Mouse (Mus musculus): Measurements from ENCODE around the gene Dab2ip.

Gene Dab2ip

DNA sequence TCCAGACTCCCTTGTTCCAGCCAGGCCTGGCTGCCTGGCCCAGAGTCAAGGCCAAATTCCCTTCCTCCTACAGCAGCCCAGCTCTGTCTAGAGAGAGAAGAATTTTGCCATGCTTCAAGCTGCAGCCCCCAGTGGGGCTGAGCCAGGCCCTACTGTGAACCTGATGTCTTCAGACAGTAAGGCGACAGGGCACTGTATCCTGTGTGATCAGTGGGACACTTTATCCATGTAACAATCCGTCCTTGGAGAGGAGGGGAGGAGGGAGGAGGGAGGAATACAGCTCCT is 1.4 kb downstream of the Dab2ip start:
- DNase-seq: no peak

DNA sequence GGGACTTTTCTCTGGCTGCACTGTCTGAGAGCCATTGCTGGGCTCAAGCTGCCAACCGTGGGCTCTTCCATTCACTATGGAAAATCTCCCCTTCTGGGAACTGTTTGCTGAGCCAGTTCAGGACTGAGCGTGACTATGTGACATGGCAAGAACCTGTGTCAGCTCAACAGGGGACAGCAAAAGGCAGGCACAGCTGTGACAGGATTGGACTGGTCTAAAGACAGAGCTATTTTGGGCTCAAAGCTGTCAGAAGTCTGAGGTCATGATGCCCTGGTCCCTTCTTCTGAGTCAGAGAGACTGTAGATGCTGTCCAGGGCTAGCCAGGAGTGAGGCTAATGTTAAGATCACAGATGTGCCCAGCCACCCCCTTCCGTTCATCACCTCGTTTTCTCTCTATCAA is 5.7 kb downstream of the Dab2ip start:
- no peak for DNase-seq

DNA sequence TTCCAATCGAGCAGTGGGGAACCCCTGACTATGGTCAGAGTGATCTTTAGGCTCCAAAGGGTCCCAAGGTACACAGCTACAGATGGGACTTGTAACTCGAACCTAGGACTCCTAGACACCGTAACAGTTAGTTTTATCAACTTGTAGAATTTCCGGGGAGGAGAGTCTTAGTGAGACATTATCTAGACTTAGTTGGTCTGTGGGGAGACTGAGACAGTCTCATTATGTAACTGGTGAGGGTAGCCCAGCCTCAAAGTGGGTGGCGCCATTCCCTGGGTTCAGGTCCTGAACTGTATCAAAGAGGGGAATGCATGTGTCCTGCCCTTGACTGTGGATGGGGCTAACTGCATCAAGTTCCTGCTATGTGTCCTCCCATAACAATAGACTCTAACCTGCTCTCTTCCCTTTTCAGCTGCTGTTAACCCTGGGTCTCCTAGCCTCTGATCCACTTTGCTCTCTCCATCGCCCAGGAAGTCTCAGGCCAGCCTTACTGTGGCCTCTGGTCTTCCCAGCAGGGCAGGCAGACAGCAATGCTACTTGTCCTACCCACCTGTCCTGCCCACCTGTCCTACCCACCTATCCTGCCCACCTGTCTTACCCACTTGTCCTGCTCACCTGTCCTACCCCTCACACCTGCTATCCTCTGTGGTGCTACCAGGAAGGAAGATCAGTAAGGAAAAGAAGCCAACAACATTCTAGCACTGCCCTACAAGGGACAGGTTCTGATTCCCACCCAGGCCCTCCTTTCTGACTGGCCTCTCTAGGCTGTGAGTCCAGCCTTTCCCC is 7.2 kb downstream of the Dab2ip start:
- DNase-seq: no peak

DNA sequence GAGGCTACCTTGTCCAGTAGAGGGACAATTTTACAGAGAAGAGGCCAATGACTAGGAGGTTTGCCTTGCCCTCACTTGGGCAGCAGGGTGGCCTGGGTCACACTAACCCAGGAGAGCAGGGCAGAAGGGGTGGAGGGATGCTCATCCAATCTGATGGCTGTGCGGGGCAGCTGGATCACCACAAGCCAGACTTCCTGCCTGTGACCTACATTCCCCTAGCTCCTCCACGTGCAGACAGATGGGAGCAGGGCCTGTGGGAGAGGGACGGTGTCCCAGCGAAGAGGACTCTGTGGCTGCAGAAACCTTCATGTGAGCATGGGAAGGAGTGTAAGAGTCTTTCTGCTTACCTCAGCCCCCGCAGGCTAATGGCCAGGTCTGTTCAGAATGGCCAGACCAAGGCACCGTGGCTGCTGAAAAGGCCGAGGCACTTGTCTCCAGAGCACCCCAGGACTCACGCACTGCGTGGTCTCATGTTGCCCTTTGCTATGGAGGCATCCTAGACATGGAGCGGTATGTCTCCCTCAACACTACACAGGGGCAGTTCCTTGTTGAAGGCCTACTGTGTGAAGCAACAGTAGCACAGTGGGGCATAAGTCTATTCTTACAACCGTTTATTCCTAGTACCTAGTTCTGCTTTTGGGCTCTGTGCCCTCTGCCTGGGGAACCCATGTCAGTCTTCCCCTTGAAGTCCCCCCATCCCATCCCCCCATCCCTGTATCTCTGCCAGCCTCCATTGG is 9.1 kb downstream of the Dab2ip start:
- no peak for DNase-seq

DNA sequence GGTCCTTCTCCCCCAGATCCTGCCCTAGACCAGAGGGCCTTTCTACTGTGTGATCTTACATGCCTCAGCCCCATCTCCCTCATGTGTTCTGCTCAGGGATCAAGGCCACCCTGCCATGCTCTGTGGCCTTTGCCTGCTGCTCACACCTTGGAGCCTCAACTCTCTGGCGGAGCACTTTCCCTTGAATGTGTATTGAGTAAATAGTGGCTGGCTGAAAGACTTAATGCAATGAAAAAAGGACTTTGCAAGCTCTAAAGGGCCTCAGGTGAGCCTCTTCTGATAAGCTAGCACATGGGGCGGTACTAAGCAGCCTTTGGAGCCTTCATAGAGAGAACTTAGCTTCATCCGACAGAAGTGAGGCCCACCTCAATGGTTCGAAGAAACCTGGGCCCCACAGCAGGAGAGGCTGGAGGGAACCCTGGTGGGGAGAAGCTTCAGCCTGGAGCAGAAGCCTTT is 9.7 kb downstream of the Dab2ip start:
- DNase-seq: no peak

DNA sequence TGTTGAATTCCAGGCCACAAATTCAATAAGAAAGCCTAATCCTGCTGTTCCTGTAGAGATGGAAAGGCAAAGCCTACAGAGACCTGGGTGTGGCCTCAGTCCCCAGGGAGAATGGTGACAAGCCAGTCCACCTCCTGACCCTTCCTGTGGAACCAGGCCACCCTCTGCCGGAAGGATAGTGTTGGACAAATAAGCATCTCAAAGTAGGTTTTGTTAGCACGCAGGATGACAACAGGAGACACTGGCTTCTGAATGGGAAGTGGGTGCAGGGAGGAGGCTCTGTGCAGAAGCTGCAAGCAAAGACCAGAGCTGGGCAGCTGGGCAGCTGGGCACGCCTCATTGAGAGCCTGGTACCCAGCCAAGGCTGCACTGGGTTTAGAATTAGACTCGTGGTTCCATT is 12.7 kb downstream of the Dab2ip start:
- DNase-seq: no peak

DNA sequence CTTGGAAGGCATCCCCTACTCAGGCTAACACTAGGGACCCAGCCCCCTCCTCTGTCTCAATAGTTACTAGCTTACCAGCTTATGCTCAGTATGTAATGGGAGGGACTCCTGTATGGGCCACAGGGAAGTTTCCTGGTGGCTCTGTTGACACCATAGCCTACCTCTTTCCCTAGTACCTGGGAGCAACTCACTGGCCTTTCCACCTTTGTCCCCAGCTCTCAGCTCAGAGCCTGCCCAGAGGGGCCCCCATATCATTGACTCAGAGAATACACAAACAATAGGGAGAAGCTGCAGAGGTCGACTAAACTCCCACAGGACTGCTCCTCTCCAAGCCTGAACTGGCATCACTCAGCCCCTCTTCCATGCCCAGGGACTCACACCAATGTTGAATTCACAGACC is 16.6 kb downstream of the Dab2ip start:
- DNase-seq: no peak

DNA sequence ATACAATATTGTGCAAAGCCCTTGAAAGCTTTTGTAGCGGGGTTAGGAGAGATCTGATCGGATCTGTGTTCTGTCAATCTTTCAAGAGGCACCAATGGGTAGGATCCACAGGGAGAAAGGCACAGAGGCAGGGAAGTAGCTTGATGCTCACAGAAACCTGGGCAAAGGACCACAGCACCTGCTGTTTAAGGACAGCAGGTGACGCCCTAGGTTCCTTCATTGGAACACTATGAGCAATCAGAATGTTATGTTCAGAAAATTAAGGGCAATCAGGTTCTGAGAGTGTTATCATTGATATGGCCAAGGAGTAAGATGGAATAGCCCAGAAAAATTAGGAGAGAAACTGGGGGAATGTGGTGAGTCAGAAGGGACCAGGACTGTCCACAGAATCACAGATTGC is 18.6 kb downstream of the Dab2ip start:
- DNase-seq: no peak

DNA sequence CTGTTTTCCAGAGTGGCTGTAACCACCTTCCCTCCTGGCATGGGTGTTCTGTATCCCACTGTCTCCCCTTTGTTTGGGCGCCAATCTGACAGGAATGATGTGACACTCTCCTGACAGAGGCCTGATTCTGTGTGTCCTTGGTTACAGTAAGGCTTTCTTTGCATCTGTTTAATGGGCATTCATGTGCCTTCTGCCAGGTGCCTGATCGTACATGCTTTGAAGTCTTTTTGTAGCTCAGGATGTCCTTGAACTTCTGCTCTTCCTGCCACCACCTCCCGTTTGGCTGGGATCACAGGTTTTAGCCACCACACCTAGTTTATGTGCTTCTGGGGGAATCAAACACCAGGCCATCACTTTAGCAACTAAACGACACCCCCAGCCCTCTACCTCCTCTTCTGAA is 22.0 kb downstream of the Dab2ip start:
- no peak for DNase-seq

DNA sequence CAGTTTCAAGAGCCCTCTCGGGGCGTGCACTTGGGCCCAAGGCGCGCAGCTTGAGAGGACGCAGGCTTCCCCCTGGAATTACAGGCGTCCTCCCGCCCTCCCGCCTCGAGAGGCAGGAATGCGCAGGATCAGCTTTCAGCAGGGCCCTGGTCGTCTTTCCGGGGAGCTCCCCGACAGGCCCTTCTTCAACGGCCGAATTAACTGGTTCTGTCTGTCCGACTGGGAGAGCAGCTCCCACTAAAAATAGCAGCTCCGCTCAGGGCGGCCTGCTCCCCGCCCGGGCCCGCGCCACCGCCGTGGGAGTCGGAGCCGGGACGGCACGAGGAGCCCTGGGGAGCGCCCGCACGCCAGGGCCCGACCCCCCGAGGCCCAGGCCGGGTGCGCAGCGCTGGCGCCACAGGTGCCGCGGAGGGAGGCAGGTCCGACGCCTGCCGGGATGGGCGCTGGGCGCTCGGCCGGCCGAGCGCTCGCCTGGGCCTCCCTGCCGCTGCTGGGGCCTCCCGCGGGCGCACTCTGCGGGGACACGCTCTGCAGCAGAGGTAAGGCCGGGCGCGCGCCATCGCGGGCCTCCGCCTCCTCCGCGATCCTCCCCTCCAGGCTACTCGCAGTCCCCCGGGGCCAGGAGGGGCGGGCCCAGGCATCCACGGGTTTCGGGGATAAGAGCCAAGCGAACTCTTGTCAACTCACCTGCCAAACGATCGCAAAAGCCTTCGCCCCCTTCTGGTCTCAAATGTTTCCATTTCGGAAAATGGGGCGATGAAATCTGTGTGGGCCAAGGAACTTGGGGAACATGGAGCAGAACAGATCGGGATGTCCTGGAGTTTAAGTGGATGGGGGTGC is 23.7 kb downstream of the Dab2ip start:
- peak; percentile 82 for DNase-seq

DNA sequence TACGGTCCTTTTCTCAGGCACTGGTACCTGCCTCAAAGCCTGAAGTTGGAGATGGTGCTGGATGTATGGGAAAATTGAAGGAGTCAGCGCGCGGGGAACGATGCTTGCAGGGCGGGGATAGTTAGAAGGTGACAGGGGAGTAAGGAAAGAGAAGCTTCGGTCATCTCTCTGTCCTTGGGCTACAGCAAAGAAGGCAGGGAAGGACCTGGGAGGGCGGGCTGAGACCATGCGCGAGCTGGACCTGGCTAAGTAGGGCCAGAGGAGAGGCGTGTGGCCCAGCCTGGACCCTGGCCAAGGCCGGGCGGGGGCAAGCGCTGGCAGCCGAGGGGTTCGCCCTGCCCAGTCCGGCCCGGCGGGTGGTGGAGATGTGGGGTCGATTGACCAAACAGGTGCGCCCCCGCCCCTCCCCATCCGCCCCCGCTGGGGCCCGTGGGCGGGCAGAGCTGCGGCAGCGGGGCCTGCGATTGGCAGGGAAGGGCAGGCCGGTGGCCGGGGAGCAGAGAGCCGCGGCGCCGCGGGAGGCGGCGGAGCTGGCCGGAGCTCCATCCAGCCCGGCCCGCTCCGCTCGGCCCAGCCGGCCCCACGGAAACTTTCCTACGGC is 24.4 kb downstream of the Dab2ip start:
- DNase-seq: peak; percentile 85

DNA sequence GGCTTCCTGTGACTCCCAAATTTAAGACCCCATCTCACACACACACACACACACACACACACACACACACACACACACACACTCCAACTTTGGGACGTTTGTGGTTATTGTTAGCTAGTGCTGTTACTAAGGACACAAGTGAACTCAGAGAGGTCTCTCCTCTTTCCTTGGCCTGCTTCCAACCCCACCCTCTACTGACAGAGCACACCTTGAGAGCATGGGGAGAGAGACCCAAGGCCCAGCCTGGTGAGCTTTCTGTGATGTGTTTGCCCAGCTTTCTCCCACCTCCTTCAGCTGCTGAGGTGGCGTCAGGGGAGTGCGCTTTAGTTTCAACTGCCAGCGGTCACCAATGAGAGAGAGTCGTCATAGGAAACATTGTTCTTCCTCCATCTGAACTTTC is 25.3 kb downstream of the Dab2ip start:
- DNase-seq: peak; percentile 81

DNA sequence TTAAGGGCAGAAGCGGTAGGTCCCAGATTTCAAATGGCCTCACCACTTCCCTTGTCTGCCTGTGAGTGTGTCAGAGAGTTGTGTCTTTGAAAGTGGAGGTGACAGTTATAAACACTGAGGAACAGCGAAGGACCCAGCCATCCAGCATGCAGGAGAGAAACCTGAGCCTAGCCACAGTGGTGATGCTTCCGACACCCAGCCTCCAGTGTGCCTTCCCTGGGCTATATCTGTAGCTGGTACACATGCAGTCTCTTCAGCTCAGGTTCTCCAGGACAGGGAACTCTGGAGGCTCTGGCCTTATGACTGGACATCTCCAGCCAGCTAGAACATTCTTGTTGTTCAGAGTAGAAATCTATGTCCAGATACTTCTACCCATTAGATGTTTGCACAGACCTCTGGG is 25.9 kb downstream of the Dab2ip start:
- no peak for DNase-seq

DNA sequence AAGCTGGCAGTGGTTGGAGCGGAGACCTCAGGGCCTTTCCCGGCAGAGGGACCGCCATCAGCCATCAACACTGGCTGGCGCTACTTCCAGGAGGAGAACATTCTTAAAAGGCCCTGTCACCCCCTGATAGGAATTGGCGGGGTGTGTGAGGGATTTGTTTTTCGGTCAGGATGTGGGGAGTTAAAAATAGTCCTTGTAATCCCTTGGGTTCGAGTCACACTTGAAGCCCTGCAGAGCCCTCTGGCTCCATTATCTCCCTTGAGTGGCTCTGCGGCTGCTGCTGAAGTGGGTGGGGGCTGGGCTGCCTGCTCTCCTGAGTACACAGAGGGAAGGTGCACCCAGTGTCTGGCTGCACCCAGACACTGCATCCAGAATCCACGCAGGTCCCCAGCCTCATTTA is 30.3 kb downstream of the Dab2ip start:
- peak; percentile 76 for DNase-seq

DNA sequence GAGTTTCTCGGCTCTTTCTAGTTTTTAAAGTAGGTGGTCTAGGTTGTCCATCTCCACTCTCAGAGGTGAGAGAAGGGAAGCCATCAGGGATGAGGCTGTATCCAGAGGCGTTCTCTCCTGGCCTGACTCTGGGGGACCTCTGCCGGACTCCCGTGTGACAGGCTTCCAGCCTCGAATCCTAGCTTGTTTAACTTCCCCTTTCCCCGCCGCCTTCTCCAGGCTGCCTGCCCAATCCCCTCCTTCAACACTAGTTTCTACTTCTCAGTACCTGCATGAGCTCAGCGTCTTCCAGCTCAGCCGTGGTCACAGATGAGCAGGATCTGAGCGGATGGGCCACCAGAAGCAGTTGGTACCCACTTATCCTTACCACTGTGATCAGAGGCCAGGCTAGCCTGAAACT is 31.3 kb downstream of the Dab2ip start:
- no peak for DNase-seq

DNA sequence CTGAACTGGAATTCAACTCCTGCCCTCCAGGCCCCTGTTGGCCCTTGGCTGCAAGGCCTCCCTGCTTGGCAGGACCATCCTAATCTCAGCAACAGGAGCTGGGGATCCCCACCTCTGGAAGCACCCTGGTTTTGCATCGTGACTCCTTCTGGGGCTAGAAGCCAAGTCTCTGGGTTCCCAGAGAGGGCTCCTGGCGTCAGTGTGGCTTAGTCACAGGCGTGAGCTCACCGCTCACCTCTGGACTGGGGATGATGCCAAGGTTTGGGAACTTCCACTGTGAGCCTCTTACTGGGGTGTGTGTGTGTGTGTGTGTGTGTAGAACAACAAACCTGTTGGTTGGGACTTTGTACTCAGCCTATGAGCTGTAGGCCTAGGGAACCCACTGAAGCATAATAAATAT is 31.7 kb downstream of the Dab2ip start:
- peak; percentile 85 for DNase-seq

DNA sequence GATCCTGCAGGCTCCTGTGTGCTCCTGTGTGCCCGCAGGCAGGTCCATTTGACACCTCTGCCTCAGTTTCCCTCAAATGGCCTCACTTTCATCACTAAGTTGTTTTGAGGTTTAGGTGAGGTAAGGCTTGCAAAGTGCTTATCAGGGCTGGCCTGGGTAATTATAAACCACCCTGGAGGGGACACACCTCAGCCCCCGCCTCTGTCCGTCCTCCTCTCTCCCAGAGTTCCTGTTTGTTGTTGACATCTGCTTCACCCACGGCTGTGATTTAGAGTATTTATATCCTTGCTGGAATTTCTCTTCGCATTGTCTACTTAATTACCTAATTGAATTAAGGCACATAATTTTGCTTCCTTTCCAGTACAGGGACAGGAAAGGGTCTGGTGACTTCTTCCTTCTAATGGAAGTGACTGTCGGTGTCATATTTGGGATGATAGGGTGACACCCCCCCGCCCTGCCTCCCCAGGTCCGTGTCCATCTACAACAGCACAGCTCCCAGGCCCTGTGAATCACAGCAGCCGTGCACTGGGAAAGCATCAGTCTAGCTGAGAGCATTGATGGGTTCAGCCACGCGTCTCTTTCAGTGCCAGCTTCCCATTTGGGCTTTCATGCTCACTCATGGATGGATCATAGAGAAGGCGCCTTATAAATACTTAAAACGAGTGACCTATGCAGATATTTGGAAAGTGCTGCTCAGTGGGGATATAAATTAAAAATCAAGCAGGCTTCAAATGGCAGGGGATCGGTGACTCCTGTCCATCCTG is 34.1 kb downstream of the Dab2ip start:
- no peak for DNase-seq

DNA sequence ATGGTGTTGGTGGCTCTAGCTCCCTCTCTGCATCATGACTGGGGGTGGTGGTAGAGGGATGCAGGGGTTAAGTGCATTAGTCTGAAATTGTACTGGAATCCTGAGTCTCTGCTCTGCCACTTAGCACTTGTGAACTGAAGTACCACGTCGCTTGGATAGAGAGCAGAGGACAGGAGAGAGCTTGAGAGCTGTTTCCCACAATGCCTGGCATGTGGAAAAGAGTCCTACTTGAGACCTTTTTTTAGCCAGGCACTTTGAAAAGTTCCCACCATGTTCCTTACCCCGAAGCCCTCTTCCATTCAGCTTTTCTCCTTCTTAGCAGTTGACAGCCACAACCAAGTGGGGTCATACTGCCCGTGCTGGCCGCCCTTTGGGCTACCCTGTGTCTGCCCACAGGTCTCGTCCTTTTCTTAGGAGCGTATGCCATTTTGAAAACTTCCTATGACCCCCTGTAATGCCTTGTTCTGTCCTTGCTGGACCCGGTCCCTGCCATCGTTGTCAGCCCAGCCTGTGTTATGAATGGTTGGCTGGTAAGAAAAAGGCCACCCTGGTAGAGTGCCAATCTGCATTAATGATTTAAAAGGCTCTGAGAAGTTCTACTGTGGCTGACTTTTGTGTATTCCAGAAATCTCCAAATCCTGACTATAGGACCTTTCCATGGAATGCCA is 34.8 kb downstream of the Dab2ip start:
- peak; percentile 76 for DNase-seq

DNA sequence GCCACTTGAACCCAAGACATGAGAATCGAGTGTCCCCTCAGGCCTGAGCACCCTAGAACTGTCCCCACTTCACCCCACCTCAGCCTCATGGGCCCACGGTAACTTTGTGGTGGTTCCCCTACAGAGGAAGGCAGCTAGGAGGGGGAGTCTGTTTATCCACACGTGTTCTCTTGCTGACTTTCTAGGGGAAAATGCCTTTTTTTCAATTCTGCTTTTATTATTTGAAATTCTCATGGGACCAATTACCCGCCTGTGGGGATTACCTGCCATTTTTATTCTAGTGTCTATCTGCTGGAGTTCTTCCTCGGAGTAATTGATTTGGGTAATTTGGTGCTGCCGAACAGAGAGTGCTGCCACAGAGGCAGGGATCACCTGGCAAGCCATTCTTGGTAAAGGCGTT is 35.8 kb downstream of the Dab2ip start:
- DNase-seq: no peak

DNA sequence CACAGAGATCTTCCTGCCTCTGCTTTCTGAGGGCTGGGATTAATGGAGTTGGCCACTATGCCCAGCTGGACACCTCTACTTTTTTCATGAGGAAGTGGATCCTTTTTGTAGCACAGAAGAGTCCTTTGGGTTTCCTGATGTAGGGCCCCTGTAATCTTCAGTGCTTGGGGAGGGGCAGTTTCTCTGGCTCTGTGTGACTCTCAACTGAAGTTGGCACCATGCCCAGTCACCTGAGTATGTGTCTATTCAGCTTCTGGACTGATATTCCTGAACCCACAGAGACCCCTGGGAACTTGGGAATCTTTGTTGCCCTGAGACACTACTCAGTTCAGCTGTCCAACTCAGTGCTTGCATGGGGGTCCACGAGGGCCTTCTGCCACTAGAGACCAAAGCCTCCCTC is 37.0 kb downstream of the Dab2ip start:
- DNase-seq: no peak

DNA sequence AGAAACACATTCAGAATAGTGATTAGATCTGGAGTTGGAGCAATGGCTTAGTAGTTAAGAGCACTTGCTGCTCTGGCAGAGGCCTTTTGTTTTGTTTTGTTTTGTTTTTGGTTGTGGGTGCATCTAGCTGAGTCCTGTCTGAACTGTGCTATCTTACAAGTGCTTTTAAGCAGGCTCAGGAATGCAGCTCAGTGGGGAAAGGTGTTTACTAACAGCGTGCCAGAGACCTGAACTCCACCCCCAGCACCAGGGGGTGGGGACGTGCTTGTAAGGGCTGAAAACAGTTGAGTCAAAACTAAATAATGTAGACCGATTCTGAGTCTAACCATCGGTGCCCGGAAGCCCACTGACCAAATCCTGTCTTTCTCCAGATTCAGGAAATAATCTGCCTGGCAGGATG is 37.7 kb downstream of the Dab2ip start:
- peak; percentile 87 for DNase-seq

DNA sequence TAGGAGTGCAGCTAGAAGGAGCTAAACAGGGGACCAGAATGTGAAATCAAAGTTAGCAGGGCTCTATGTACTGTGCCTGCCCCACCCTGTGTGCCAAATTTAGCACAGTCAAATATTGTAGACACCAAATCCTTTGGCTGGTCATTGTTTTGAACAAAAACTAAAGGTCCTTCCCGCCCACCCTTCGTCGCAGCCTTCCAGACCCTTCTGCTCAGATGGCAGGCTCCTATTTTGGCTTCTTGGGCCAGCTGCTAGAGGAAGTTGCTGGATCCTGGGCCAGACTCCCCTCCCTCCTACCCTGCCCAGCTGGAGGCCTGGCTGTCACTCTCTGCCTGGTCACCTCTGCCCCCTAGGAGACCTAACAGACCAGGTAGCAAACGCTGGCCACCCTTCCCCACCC is 38.7 kb downstream of the Dab2ip start:
- no peak for DNase-seq

Data from lung, postnatal 36 days (tissue).